Mouse (Mus musculus) ES-E14 (cell line): ENCODE results near the gene Cfap44.

Experiments
- CHD2 ChIP-seq: IDR thresholded peaks from 2 replicates; pipeline ENCODE4 v1.6.1; 2014; ENCODE audit warnings: mild to moderate bottlenecking, low read depth, low read length, inconsistent platforms
- ZNF384 ChIP-seq: IDR thresholded peaks from 2 replicates; pipeline ENCODE4 v1.6.1; 2012; ENCODE audit warnings: low read depth, low read length, inconsistent platforms

GRCm38 (mm10) chr16:44408290-44408689, 13.7 kb downstream of the Cfap44 start:
- TF ChIP-seq CHD2: no peak
- no peak for TF ChIP-seq ZNF384
